Mouse (Mus musculus): ENCODE measurements around the gene Evi5. TPM values are rescaled to one million over a fixed set of nuclear protein-coding genes. Genes with fewer than 3 reads are reported as not detected.

Evi5 gene
- polyA plus RNA-seq, 1 experiment = 15.9 TPM

DNA sequence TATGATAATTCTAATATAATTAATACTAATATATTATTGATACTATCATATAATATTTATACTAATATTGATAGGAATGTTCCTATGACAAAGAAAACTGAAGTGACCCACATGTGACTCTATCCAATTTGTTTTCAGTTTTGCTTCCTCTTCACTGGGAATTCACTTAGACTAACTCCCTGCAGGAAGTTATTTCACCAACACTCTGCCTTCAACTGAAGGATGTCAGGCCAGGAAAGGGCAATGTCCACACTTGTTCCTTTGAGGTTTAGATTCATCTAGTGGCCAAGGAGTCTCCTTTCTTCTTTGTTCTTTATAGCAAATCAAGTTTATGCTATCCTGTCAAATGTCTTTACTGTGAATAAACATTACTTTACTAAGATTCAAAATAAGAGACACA, 111.2 kb downstream of the Evi5 start:
- Histone ChIP-seq H3K4me1 (ENCODE audit: control insufficient read depth, insufficient read depth, insufficient read length, low read length) (no peaks in the 10 kb centered on the region), H3K27ac (replicated peaks; ENCODE audit: low read depth, low read length) (no peak overlapping the region), H3K4me3 (ENCODE audit: insufficient read depth, low read depth, low read length) (no peak overlapping the region)

DNA sequence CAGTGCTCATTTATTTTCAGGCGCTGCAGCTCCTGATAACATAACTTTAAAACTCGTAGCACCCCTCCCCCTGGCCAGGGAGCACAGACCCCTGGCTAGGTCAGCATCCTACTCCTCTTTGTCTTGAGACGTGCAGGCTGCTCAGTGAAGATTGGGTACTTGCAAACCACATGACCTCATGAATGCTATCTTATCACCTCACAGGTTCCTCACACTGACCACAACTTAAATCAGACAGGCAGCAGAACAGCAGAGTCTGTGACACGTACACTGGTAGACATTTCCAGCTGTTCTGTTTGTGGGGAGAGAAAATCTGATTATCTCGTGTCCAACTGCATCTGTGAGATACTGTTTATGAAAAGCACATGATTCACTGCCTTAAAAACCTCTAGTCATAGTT, 115.8 kb downstream of the Evi5 start:
- H3K4me1 ChIP-seq (ENCODE audit: control insufficient read depth, insufficient read depth, insufficient read length, low read length) = no peaks in the 10 kb centered on the region
- H3K4me3 ChIP-seq (ENCODE audit: insufficient read depth, low read depth, low read length) = no peak overlapping the region
- no peak overlapping the region for H3K27ac ChIP-seq (replicated peaks; ENCODE audit: low read depth, low read length)

DNA sequence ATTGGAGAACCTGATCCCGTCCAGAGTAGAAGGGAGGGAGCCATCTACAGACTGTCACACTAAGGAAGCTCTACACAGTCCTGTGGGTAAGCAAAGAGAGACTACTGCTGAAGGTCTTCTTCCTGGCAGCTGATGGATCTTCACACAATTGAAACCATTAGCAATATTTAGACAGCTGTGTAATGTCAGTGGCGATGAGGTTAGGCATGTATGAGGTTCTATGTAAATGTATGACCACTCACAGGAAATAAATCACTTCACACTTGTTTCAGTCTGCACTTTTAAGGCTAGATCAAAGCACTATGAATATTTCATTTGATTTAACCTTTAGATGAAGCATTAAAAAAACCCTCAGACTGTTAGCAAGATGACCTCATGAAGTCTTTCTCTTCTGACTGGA, 118.8 kb downstream of the Evi5 start:
- Histone ChIP-seq H3K27ac (replicated peaks; ENCODE audit: low read depth, low read length) (no peak overlapping the region), H3K4me1 (ENCODE audit: control insufficient read depth, insufficient read depth, insufficient read length, low read length) (no peaks in the 10 kb centered on the region), H3K4me3 (ENCODE audit: insufficient read depth, low read depth, low read length) (no peak overlapping the region)

DNA sequence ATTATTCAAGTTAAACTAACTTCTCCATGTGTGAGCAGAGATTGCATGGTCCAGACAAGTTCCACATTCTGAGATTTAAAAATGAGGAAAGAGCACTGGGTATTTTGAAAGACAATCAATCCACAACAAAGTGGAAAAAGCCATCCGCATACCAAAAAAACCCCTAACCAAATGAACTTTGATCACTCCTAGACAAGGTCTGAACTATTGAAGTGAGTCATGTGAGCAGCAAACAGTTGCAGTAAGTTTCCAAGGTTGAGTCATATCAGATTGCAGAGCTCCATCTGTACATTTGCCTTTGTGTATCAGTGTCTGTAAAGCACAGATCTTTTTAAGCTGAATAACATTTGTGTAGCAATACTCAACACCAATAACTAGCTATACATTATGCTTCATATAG, 120.2 kb downstream of the Evi5 start:
- no peak overlapping the region for H3K4me3 ChIP-seq (ENCODE audit: insufficient read depth, low read depth, low read length)
- no peaks in the 10 kb centered on the region; the same call in 1 of the 2 replicates for H3K4me1 ChIP-seq (ENCODE audit: control insufficient read depth, insufficient read depth, insufficient read length, low read length)
- no peak overlapping the region for H3K27ac ChIP-seq (replicated peaks; ENCODE audit: low read depth, low read length)

DNA sequence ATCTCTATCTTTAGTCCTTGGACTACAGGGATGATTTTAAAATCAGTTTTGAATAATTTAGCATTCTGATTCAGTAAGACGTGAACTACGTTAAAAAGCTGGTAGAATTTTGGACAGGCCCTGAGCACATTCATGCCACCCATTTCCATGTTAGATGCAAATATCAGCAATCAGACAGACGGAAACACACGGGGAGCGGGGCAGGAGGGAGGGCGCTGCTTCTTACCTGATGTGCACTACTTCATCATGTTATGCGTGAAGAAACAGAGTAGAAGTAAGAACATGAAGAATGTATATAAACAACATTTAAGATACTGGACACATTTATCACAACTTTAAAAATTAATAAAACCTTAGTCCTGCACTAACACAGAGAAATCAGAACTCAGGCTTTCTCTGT, 121.3 kb downstream of the Evi5 start:
- Histone ChIP-seq H3K4me1 (ENCODE audit: control insufficient read depth, insufficient read depth, insufficient read length, low read length) (no peaks in the 10 kb centered on the region; the same call in 1 of the 2 replicates), H3K27ac (replicated peaks; ENCODE audit: low read depth, low read length) (no peak overlapping the region), H3K4me3 (ENCODE audit: insufficient read depth, low read depth, low read length) (no peak overlapping the region)

DNA sequence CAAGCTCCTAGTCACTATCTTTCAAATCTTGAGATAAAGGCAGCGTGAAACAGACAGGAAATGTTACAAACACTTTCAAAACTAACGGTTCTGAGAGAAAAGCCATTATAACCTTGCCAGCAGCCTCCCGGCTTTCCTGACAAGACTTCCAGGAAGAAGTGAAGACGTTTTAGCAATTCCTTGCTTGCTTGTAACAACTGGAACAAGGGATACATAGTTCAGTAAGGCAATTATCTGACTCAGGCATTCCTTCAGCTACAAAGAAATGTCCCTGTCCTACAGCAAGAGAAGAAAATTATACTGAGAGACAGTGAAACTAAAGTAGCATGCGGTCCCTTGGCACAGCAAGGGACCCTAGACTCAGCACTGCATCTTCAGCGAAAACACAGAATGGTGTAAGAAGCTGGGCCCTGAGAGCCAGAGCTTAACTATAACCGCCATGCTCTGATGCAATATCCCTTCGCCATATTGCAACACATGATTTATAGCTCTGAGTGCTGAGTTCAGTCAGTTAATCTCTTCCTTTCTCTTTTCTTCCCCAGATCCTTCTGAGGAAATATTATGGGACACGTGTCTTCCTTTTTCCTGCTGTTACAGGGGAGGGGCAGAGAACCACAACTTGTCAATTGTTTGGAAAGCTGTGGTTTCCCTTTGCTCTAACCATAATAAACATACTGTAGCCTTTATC, 125.5 kb downstream of the Evi5 start:
- Histone ChIP-seq H3K4me3 (ENCODE audit: insufficient read depth, low read depth, low read length) (no peak overlapping the region), H3K27ac (replicated peaks; ENCODE audit: low read depth, low read length) (no peak overlapping the region), H3K4me1 (ENCODE audit: control insufficient read depth, insufficient read depth, insufficient read length, low read length) (no peaks in the 10 kb centered on the region; the same call in 1 of the 2 replicates)

DNA sequence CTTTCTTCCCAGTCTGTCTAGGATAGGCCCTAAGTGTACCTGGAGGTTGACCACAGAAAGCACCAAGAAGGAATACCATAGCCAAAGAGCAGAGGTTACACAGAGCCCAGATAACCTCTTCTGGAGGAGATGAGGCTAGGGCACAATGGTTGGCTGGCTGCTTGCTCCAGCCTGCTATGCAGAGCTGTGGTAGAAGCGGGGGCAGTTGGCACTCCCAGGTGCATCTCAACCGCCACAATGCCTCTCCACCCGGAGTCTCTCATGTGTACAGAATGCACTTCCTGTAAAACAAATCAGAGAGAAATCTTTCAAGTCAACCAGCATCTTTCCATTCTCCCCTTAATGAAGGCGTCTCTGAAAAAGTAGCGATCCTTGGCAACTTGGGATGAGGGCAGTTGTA, 135.9 kb downstream of the Evi5 start:
- Histone ChIP-seq H3K4me3 (ENCODE audit: insufficient read depth, low read depth, low read length) (no peak overlapping the region), H3K4me1 (ENCODE audit: control insufficient read depth, insufficient read depth, insufficient read length, low read length) (no peaks in the 10 kb centered on the region), H3K27ac (replicated peaks; ENCODE audit: low read depth, low read length) (no peak overlapping the region)

DNA sequence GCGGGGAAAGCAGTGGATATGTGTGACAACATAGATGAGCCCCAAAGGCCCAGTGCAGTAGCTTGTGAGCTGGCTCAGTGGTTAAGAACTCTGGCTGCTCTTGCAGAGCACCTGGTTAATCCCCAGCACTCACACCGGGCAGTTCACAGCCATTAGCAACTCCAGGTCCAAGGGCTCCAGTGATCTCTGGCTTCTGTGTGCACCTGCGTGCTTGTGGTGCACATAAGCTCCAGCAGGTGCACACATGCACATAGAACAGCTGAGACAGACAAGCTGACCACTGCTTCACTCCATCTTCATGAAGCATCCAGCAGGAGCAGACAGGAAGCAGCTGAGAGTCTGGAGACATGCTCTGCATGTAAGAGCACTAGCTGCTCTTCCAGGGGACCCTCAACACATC, 136.6 kb downstream of the Evi5 start:
- Histone ChIP-seq H3K4me3 (ENCODE audit: insufficient read depth, low read depth, low read length) (no peak overlapping the region), H3K4me1 (ENCODE audit: control insufficient read depth, insufficient read depth, insufficient read length, low read length) (no peaks in the 10 kb centered on the region), H3K27ac (replicated peaks; ENCODE audit: low read depth, low read length) (no peak overlapping the region)

DNA sequence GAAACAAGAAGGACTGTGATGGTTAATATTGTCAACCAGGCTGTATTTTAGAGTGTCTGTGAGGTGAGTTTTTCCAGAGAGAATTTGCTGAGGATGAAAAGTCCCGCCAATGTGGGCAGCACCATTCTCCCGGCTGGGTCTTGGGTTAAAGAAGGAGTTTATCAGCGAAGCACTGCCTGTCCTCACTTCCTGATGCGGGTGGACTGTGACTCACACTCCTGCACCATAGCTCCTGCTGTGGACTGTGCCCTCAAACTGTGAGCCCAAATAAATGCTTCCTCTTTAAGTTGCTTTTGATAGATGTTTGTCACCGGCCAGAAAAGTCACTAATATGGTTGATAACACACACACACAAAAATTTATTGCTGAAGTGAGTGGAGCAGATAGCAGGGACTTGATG, 138.7 kb downstream of the Evi5 start:
- H3K4me1 ChIP-seq (ENCODE audit: control insufficient read depth, insufficient read depth, insufficient read length, low read length) = no peaks in the 10 kb centered on the region
- H3K4me3 ChIP-seq (ENCODE audit: insufficient read depth, low read depth, low read length) = no peak overlapping the region
- no peak overlapping the region for H3K27ac ChIP-seq (replicated peaks; ENCODE audit: low read depth, low read length)

DNA sequence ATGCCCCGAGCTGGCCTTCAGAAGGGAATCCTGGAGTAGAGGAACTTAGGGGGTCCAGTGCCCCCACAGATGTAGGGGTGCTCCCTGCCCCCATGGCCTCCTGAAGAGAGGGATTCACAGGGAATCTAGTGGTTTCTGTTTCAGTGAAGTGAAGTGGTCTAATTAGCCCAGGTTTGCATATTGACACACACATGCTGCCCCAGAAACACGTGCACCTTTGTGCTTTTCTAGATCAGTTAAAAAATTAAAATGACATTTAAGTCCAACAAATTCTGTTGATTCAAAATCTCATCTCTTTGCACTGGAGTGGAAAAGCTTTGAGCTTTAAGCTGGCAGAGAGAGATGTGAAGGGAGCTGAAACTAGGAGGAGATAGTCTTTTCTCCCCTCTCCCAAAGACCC, 143.1 kb downstream of the Evi5 start:
- Histone ChIP-seq H3K27ac (replicated peaks; ENCODE audit: low read depth, low read length) (no peak overlapping the region), H3K4me3 (ENCODE audit: insufficient read depth, low read depth, low read length) (no peak overlapping the region), H3K4me1 (ENCODE audit: control insufficient read depth, insufficient read depth, insufficient read length, low read length) (no peaks in the 10 kb centered on the region; the same call in 1 of the 2 replicates)

DNA sequence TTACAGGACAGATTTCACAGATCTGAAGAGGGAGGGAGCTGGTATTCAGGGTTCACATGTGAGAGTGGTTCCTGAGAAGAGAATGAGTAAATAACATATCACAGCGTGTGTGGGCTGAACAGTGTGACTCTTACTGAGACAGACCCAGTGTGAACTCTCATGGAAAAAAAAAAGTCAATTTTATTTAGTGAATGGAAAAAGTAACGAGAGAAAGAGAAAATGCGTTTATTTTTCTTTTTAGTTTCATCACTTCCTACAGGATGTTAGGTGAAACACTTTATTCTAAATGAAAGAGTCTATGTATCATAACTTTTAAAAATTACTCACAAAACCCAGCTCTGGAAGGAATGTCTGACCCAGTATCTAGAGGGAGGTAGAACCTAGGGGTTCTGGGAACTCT, 143.5 kb downstream of the Evi5 start:
- no peaks in the 10 kb centered on the region; the same call in 1 of the 2 replicates for H3K4me1 ChIP-seq (ENCODE audit: control insufficient read depth, insufficient read depth, insufficient read length, low read length)
- H3K4me3 ChIP-seq (ENCODE audit: insufficient read depth, low read depth, low read length) = no peak overlapping the region
- no peak overlapping the region for H3K27ac ChIP-seq (replicated peaks; ENCODE audit: low read depth, low read length)

DNA sequence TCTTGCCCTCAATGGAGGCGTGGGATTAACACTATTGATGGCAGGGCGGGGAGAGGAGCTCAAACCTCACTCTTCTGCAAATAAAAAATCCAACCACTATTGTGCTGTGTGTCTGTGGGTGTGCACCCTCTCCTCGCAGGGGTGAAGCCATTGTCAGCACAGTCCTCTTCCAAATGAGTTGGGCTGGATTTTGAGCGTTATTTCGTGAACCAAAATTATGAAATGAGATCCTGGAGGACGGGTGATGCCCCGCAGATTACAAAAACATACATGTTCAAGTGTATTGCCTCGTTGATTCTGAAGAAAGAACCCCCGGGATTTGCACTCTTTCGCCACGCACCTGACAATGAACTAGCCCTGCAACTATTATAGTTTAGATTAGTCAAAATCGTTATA, 147.9 kb downstream of the Evi5 start:
- Histone ChIP-seq H3K4me1 (ENCODE audit: control insufficient read depth, insufficient read depth, insufficient read length, low read length) (peaks cover 13% of the 10 kb centered on the region; the same call in 1 of the 2 replicates), H3K4me3 (ENCODE audit: insufficient read depth, low read depth, low read length) (no peak overlapping the region), H3K27ac (replicated peaks; ENCODE audit: low read depth, low read length) (no peak overlapping the region)

DNA sequence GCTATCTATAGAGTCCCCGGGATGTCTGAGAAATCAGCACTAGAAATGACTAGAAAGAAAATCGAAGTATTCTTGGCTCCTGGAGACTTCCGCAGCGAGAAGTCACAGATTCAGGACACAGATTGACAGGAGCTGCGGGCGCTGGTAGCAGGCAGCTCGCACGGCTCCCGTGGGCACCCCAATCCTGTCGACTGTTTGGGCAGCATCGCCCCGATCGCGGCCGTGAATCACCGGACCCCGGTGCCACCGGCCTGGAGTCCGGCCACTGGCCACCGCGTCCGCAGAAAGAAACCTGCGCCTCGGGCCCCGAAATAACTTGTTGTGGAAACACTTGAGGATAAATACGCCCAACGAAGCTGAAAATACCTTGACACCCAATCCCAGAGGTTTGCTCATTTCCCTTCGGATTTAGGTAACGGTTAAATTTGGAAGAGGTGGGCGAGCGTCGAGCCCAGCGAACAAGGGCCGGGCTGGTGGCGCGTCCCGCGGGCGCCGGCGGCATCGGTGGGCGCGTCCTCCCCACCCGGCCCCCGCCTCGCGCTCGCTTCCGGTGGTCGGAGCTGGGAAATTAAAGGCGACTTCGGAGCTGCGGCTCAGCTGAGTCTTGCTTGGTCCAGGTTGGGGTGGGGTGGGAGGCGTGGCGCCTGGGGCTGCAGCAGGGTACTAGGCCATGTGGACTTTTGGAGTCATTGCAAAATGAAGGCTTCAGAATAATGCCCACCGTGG, 148.5 kb downstream of the Evi5 start:
- Histone ChIP-seq H3K4me1 (ENCODE audit: control insufficient read depth, insufficient read depth, insufficient read length, low read length) (peaks cover 15% of the 10 kb centered on the region; the same call in 1 of the 2 replicates), H3K4me3 (ENCODE audit: insufficient read depth, low read depth, low read length) (peak overlapping the region; percentile 48), H3K27ac (replicated peaks; ENCODE audit: low read depth, low read length) (no peak overlapping the region)

DNA sequence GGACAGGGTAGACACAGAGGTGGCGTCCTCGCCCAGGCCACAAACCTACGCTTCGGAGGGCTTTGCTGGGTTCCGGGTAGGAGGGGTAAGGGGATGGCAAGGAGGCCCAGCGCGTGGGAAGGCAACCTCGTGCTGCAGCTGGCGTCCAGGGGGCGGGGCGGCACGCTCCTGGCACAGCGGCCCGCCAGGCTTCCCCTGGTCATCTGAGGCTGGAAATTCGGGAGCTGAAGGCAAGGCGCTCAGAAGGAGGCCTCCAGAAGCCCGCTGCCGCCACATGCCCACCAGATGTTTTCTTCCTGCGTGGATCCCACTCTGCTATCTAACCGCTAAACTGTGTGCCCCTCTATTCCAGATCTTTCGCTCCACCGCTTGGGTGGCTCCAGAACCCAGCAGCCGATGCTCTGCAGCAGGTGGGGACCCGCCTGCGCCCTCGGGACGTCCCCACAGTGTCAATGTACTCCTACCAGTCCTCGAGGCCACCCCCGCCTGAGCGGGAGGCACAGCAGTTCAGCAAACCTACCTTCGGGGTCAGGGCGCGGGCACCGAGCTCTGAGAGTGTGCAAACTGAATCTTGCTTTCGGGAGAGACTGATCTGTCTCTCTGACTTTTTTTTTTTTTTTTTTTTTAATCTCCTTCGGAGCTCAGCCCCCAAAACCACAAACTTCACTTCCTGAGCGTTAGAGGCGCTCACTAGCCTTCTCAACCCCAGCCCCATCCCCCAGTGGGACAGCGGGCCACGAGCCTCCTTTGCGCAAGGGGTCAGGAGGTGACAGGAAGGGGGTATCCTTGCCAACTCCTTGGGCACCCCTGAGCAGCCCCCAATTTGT, 149.3 kb downstream of the Evi5 start, which contains the start of gene Gfi1:
TSS of gene Gfi1 (minus strand) at position 602 of the 827 bp plus-strand sequence.
- Histone ChIP-seq H3K4me1 (ENCODE audit: control insufficient read depth, insufficient read depth, insufficient read length, low read length) (peaks cover 15% of the 10 kb centered on the region; the same call in 1 of the 2 replicates), H3K27ac (replicated peaks; ENCODE audit: low read depth, low read length) (no peak within 1 kb of the TSS), H3K4me3 (ENCODE audit: insufficient read depth, low read depth, low read length) (peak within 1 kb of the TSS; percentile 48)
